Mouse (Mus musculus): Measurements from ENCODE around the gene Gpr107.
"Not testable (repeated sequence)": the region's sequence is repeated elsewhere in the genome, so short reads cannot be mapped to it uniquely, and the experiment has no call there.

DNA sequence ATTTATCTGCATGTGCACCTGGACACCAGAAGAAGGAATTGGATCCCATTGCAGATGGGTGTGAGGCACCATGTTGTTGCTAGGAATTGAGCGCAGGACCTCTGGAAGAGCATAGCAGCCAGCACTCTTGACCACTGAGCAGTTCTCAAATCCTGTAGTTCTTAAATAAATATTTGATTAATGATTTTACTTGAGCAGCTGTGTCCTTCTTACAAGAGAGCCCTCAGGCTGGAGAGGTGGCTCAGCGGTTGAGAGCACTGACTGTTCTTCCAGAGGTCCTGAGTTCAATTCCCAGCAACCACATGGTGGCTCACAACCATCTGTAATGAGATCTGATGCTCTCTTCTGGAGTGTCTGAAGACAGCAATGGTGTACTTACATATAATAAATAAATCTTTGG is 15.5 kb downstream of the Gpr107 start:
- not testable (repeated sequence) for TF ChIP-seq CTCF, EP300 (IDR thresholded peaks at IDR 0.05; ENCODE audit: low read depth)

Data from liver, postnatal 0 days (tissue).